Comparison of ENCODE assay signal across 8 mouse cellular contexts in genomic region chr19:32712588-32713042, GRCm38 (mm10). TPM values are rescaled to one million over a fixed set of nuclear protein-coding genes. Genes with fewer than 3 reads are reported as not detected.
A peak's percentile ranks its signal among the peaks of the same experiment; 100 is the strongest.
DNase-seq lines count a peak whose midpoint lies in the region; ATAC-seq and TF ChIP-seq lines count a peak whose summit lies in the region.

No protein-coding gene starts in this region.

- H3K4me1 ChIP-seq in E14TG2a.4 (replicated peaks; ENCODE audit: low read depth, low read length), result peaks cover 45% of the 10 kb centered on the region
- H3K4me1 ChIP-seq in heart, embryonic 13.5 days, result peaks cover 19% of the 10 kb centered on the region
- H3K4me1 ChIP-seq in liver, postnatal 0 days (ENCODE audit: insufficient read depth), result peaks cover 12% of the 10 kb centered on the region
- H3K4me1 ChIP-seq in neural tube, embryonic 13.5 days (replicated peaks), result peaks cover 18% of the 10 kb centered on the region

- TF ChIP-seq CTCF in E14TG2a.4 (conservative IDR thresholded peaks at IDR 0.05; ENCODE audit: low read length), result no peak
- TF ChIP-seq CTCF in liver, postnatal 0 days (IDR thresholded peaks at IDR 0.05; ENCODE audit: low read depth), result peak; percentile 49

- ATAC-seq in heart, embryonic 13.5 days (ENCODE audit: extremely low read depth, insufficient number of reproducible peaks, low FRiP score, low TSS enrichment), result peak; percentile 73; the same call in 1 of the 2 replicates
- peak; percentile 90 for ATAC-seq in liver, postnatal 0 days
- peak; percentile 94 for ATAC-seq in neural tube, embryonic 13.5 days (ENCODE audit: low read depth)

- DNase-seq in c-Kit-negative CD71-positive TER-119-positive erythroid progenitor cells, embryonic 14.5 days (ENCODE audit: low read depth, low spot score), result peak; percentile 51
- peak; percentile 39 for DNase-seq in fibroblast of lung, adult 2 months (ENCODE audit: low read depth)
- DNase-seq in kidney, postnatal 14 days, result peak; percentile 83
- DNase-seq in liver, postnatal 0 days, result peak; percentile 86
- peak; percentile 79 for DNase-seq in testis, postnatal 10 days (ENCODE audit: low spot score)

- peak overlapping the region; percentile 92 for H3K4me2 ChIP-seq in heart, embryonic 13.5 days
- peak overlapping the region; percentile 83 for H3K4me2 ChIP-seq in liver, postnatal 0 days (ENCODE audit: low read depth, low read length)
- H3K4me2 ChIP-seq in neural tube, embryonic 13.5 days, result peak overlapping the region; percentile 79

- WGBS in heart, embryonic 13.5 days, result under 1% methylated on average over 11 of the region's 11 CpGs
- 2% methylated on average over 11 of the region's 11 CpGs for WGBS in liver, postnatal 0 days (ENCODE audit: insufficient replicate concordance)
- under 1% methylated on average over 11 of the region's 11 CpGs for WGBS in neural tube, embryonic 13.5 days

- peak overlapping the region; percentile 93 for H3K27ac ChIP-seq in heart, embryonic 13.5 days (replicated peaks)
- peak overlapping the region; percentile 89 for H3K27ac ChIP-seq in liver, postnatal 0 days (ENCODE audit: low read depth)
- peak overlapping the region; percentile 95 for H3K27ac ChIP-seq in neural tube, embryonic 13.5 days (replicated peaks)

- no peaks in the 10 kb centered on the region for H3K27me3 ChIP-seq in E14TG2a.4 (ENCODE audit: insufficient read depth, low read length)
- no peaks in the 10 kb centered on the region for H3K27me3 ChIP-seq in heart, embryonic 13.5 days (replicated peaks)
- no peaks in the 10 kb centered on the region for H3K27me3 ChIP-seq in liver, postnatal 0 days (ENCODE audit: insufficient read depth, low read length)
- H3K27me3 ChIP-seq in neural tube, embryonic 13.5 days, result no peaks in the 10 kb centered on the region

- no peaks in the 10 kb centered on the region for H3K9me3 ChIP-seq in E14TG2a.4 (ENCODE audit: low read length)
- H3K9me3 ChIP-seq in heart, embryonic 13.5 days, result no peaks in the 10 kb centered on the region
- no peaks in the 10 kb centered on the region for H3K9me3 ChIP-seq in liver, postnatal 0 days (ENCODE audit: low read length)
- H3K9me3 ChIP-seq in neural tube, embryonic 13.5 days, result no peaks in the 10 kb centered on the region

- peaks cover 15% of the 10 kb centered on the region; the same call in 1 of the 2 replicates for H3K36me3 ChIP-seq in E14TG2a.4 (ENCODE audit: insufficient read depth, low read length)
- peaks cover 6% of the 10 kb centered on the region; the same call in 1 of the 2 replicates for H3K36me3 ChIP-seq in heart, embryonic 13.5 days
- H3K36me3 ChIP-seq in liver, postnatal 0 days (replicated peaks; ENCODE audit: insufficient read depth, low read length), result no peaks in the 10 kb centered on the region
- no peaks in the 10 kb centered on the region for H3K36me3 ChIP-seq in neural tube, embryonic 13.5 days

- peak overlapping the region; percentile 94 for H3K9ac ChIP-seq in heart, embryonic 13.5 days
- peak overlapping the region; percentile 76 for H3K9ac ChIP-seq in liver, postnatal 0 days (replicated peaks)
- H3K9ac ChIP-seq in neural tube, embryonic 13.5 days, result peak overlapping the region; percentile 96

- H3K4me3 ChIP-seq in E14TG2a.4 (replicated peaks; ENCODE audit: low read length), result peak overlapping the region; percentile 93
- H3K4me3 ChIP-seq in heart, embryonic 13.5 days, result peak overlapping the region; percentile 91
- H3K4me3 ChIP-seq in liver, postnatal 0 days (ENCODE audit: low read depth, low read length), result peak overlapping the region; percentile 67
- H3K4me3 ChIP-seq in neural tube, embryonic 13.5 days, result peak overlapping the region; percentile 94

- TF ChIP-seq EP300 in liver, postnatal 0 days (IDR thresholded peaks at IDR 0.05; ENCODE audit: low read depth), result peak; percentile 70

RNA-seq across cellular contexts. Expression of gene Atad1, which starts 27.0 kb away (rescaled TPM):
- 52.2 and 59.8 TPM in 2 replicates for polyA plus RNA-seq in heart, embryonic 13.5 days (2015; fragmentation: Nextera tagmentation; extraction: Ambion mirVana)
- 25.9 and 26.0 TPM in 2 replicates for polyA plus RNA-seq in liver, postnatal 0 days (2015; fragmentation: Nextera tagmentation; extraction: Ambion mirVana)
- polyA plus RNA-seq in neural tube, embryonic 13.5 days (2015; fragmentation: Nextera tagmentation; extraction: Ambion mirVana), result 113 and 117 TPM in 2 replicates

RNA-seq across cellular contexts. Expression of gene Pten, which starts 44.7 kb away (rescaled TPM):
- 3.9 and 4.3 TPM in 2 replicates for polyA plus RNA-seq in heart, embryonic 13.5 days (2015; fragmentation: Nextera tagmentation; extraction: Ambion mirVana)
- 5.1 and 5.9 TPM in 2 replicates for polyA plus RNA-seq in liver, postnatal 0 days (2015; fragmentation: Nextera tagmentation; extraction: Ambion mirVana)
- 10.0 and 11.5 TPM in 2 replicates for polyA plus RNA-seq in neural tube, embryonic 13.5 days (2015; fragmentation: Nextera tagmentation; extraction: Ambion mirVana)

Comparison
In these comparisons a context has a peak if more than half of its experiments do, and no peak if none do; other contexts are left out.
1. Peak in every context shown above with its lines: DNase-seq, ATAC-seq, H3K4me3 ChIP-seq and H3K27ac ChIP-seq.